Mouse (Mus musculus) liver, embryonic 14.5 days (tissue): ENCODE data around the gene Olfr320. TPM values are rescaled to one million over a fixed set of nuclear protein-coding genes. Genes with fewer than 3 reads are reported as not detected.
"Not testable (repeated sequence)": the region's sequence is repeated elsewhere in the genome, so short reads cannot be mapped to it uniquely, and the experiment has no call there.

ENCODE experiments used
- ATAC-seq: fragments of 200-750 bp; cut with Nextera tagmentation; 2 replicates; pipeline ENCODE4 v1.8.0; 2017; ENCODE audit warnings: moderate number of reproducible peaks, mild to moderate bottlenecking, moderate library complexity; ENCODE audit not compliant: insufficient read depth
- DNase-seq, 3 experiments: peaks; one replicate each; pipeline ENCODE4 v3.0.0-alpha.2; 2012 to 2013; ENCODE audit warnings: low read depth in 3 of 3, low spot score in 3 of 3
- H3K27ac ChIP-seq: fragments of 300-500 bp; sonication (generic); 2 replicates; pipeline ENCODE4 v1.5.1; 2014; ENCODE audit warnings: moderate library complexity, mild to moderate bottlenecking, control low read depth, inconsistent platforms
- H3K27me3 ChIP-seq: fragments of 300-500 bp; sonication (generic); 2 replicates; pipeline ENCODE4 v1.6.1; 2014; ENCODE audit warnings: mild to moderate bottlenecking, low read length, moderate library complexity; ENCODE audit not compliant: control insufficient read depth, insufficient read depth
- H3K36me3 ChIP-seq: fragments of 300-500 bp; sonication (generic); replicated peaks from 2 replicates; pipeline ENCODE4 v1.6.1; 2014; ENCODE audit warnings: low read depth; ENCODE audit not compliant: control insufficient read depth, insufficient read depth
- H3K4me1 ChIP-seq, 2 experiments: fragments of 200-500 bp in 1 of 2; fragments of 300-500 bp in 1 of 2; sonication (generic) in 1 of 2; replicated peaks; 2 replicates each; pipeline ENCODE4 v1.6.1; 2012 to 2014; ENCODE audit warnings: antibody characterized with exemption in 1 of 2, inconsistent platforms in 1 of 2, low read length in 1 of 2; ENCODE audit not compliant: control insufficient read depth in 2 of 2, insufficient read depth in 2 of 2
- H3K4me2 ChIP-seq: fragments of 300-500 bp; sonication (generic); 2 replicates; pipeline ENCODE4 v1.6.1; 2014; ENCODE audit warnings: low read depth, mild to moderate bottlenecking, control low read depth, moderate library complexity
- H3K4me3 ChIP-seq, 2 experiments: fragments of 200-500 bp in 1 of 2; fragments of 300-500 bp in 1 of 2; sonication (generic) in 1 of 2; 2 replicates each; pipeline ENCODE4 v1.5.1; 2012 to 2014; ENCODE audit warnings: low read depth in 2 of 2, low read length in 2 of 2, mild to moderate bottlenecking in 2 of 2, control low read depth in 1 of 2, inconsistent platforms in 1 of 2, moderate library complexity in 1 of 2; ENCODE audit not compliant: insufficient read depth in 1 of 2
- H3K9ac ChIP-seq: fragments of 300-500 bp; sonication (generic); replicated peaks from 2 replicates; pipeline ENCODE4 v1.6.1; 2014; ENCODE audit warnings: mild to moderate bottlenecking, control low read depth, moderate library complexity
- H3K9me3 ChIP-seq: fragments of 300-500 bp; sonication (generic); 2 replicates; pipeline ENCODE4 v1.6.1; 2016; ENCODE audit warnings: low read length, mixed read lengths; ENCODE audit not compliant: control insufficient read depth
- CTCF ChIP-seq: IDR thresholded peaks from 2 replicates; pipeline ENCODE4 v1.5.1; 2016; ENCODE audit warnings: antibody characterized with exemption, low read depth, control low read depth
- EP300 ChIP-seq: IDR thresholded peaks from 2 replicates; pipeline ENCODE4 v1.6.1; 2016; ENCODE audit warnings: antibody characterized with exemption, low read depth
- WGBS: fragments of 180-500 bp; shearing (Covaris S2); extraction: QIAGEN DNeasy Blood & Tissue Kit; methylation state at CpG from one replicate; pipeline ENCODE4 v1.1.7; 2014; ENCODE audit not compliant: insufficient replicate concordance; 5-methylcytosine and 5-hydroxymethylcytosine counted together
- polyA plus RNA-seq, 2 experiments: library from polyadenylated mRNA; depleted of rRNA in 1 of 2; stranded (reverse) in 1 of 2; unstranded in 1 of 2; fragments of >200 nt; fragmentation: Nextera tagmentation in 1 of 2; extraction: Ambion mirVana in 1 of 2; gene quantifications; 2 replicates each; pipeline versions ENCODE4 v1.2.1 to v1.2.3; 2012 to 2014

The Olfr320 gene
- polyA plus RNA-seq, 2 experiments, result not detected

DNA sequence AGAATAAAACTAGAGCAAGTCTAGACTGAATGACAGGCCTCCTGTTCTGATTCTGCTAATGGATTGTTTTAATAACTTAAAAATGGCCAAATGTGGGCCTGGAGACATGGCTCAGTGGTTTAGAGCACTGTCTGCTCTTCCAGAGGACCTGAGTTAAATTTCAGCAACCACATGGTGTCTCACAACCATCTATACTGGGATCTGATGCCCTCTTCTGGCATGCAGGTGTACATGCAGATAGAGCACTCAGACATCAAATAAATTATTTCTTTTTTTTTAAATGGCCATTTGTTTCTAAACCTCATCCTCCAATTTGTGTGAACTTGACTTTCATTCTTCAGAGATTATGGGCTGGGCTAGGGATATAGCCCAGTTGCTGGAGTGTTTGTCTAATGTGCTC lies 11.6 kb upstream of the Olfr320 start:
- no peak for ATAC-seq
- Histone ChIP-seq H3K27me3 (no peaks in the 10 kb centered on the region), H3K4me2 (no peak overlapping the region), H3K4me1 (no peaks in the 10 kb centered on the region), H3K9me3 (no peaks in the 10 kb centered on the region), H3K4me3 (no peak overlapping the region), H3K36me3 (no peaks in the 10 kb centered on the region), H3K9ac (no peak overlapping the region), H3K27ac (no peak overlapping the region)
- no peak for DNase-seq
- TF ChIP-seq EP300 (no peak), CTCF (peak; percentile 10; the same call in 1 of the 2 replicates)

DNA sequence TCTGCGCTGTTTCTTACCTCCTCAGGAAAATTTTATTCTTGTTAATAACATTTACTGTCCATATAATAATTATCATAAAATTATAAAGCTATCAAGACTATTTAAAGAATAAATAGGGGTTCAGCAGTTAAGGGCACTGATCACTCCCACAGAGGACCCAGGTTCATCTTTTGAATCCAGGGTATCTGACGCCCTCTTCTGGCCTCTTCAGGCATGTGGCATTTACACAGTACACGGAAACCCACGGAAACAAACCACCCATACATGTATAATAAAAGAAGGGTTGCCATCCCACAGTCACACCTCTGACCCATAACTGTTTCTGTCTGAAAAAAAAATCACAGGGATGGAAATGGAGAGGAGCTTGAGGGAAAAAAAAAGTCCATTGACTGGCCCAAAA lies 9.1 kb upstream of the Olfr320 start:
- Histone ChIP-seq H3K4me1 (no peaks in the 10 kb centered on the region), H3K27ac (no peak overlapping the region), H3K9ac (no peak overlapping the region), H3K9me3 (no peaks in the 10 kb centered on the region), H3K4me3 (no peak overlapping the region), H3K27me3 (no peaks in the 10 kb centered on the region), H3K4me2 (no peak overlapping the region), H3K36me3 (no peaks in the 10 kb centered on the region)
- WGBS, result 40% methylated on average over 4 of the region's 4 CpGs
- TF ChIP-seq CTCF (peak; percentile 32; the same call in 1 of the 2 replicates), EP300 (no peak)
- DNase-seq (no peak), ATAC-seq (no peak)

DNA sequence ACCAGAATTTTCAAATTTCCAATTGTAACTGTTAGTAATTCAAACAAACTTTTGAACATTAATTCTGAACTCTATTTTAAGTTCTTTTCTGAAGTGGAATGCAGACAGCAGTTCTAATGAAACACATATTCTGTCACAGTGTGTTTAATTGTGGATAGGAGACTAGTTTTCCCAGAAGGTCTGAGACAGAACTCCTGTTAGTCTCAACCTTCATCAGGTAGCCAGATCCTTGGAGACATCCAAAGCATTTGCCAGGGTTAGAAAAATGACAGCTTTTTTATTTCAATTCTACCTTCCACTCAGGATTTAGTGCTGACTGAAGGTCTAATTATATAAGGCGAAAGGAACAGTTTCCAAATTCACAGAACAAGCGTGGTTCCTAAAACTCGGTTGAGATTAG lies 18.0 kb downstream of the Olfr320 start, which contains the start of gene Olfr319:
TSS of gene Olfr319 (plus strand) at position 301 of the 400 bp plus-strand sequence.
- H3K27ac ChIP-seq, result no peak within 1 kb of the TSS
- no peaks in the 10 kb centered on the region for H3K4me1 ChIP-seq
- DNase-seq (no peak), ATAC-seq (no peak)
- H3K36me3 ChIP-seq, result no peaks in the 10 kb centered on the region
- no peaks in the 10 kb centered on the region for H3K9me3 ChIP-seq
- WGBS, result 54% methylated on average over 3 of the region's 3 CpGs
- no peak for TF ChIP-seq EP300
- TF ChIP-seq CTCF, result no peak
- no peak within 1 kb of the TSS for H3K4me2 ChIP-seq
- no peak within 1 kb of the TSS for H3K4me3 ChIP-seq
- no peak within 1 kb of the TSS for H3K9ac ChIP-seq
- no peaks in the 10 kb centered on the region for H3K27me3 ChIP-seq

DNA sequence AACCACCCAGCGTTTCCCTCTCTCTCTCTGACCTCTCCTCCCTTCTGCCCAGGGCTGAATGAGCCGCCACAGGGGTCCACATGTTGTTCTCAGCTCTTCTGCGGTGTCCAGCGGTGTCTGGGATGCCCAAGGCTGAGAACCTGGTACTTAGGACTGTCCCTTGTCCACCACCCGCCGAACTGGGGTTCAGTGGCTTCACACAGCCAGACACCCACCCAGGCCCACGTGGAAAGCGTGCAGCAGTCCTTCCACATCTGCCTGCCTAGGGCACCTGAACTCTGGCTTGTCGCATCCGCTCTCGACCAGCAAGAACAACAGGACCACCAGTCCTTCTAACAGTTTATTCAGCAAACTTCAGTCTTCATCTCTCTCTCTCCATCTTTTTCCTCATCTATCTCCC lies 28.2 kb downstream of the Olfr320 start:
- TF ChIP-seq EP300, result no peak
- TF ChIP-seq CTCF, result no peak
- Histone ChIP-seq H3K4me1 (no peaks in the 10 kb centered on the region), H3K27me3 (no peaks in the 10 kb centered on the region), H3K9me3 (no peaks in the 10 kb centered on the region), H3K9ac (no peak overlapping the region), H3K27ac (no peak overlapping the region), H3K4me3 (no peak overlapping the region), H3K36me3 (no peaks in the 10 kb centered on the region), H3K4me2 (no peak overlapping the region)
- DNase-seq, result no peak
- 70% methylated on average over 11 of the region's 11 CpGs for WGBS
- ATAC-seq, result no peak

DNA sequence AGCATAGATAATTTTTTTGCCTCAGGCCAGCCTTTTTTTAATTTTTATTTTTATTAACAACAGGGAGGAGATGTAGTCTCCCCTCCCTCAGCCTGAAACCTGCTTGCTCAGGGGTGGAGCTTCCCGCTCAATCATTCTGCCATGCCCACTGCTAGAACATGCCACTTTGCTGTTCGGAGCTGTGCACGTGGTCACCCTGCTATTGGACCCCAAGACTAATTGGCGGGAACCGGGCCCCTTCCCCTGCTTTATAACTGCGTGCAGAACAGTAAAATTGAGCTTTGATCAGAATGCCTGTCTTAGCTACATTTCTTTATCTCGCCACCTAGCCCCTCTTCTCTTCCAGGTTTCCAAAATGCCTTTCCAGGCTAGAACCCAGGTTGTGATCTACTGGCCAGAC lies 36.8 kb downstream of the Olfr320 start:
- H3K27me3 ChIP-seq, H3K4me1 ChIP-seq, H3K9ac ChIP-seq, ATAC-seq, H3K4me2 ChIP-seq, H3K27ac ChIP-seq, DNase-seq, H3K4me3 ChIP-seq, H3K9me3 ChIP-seq, H3K36me3 ChIP-seq: not testable (repeated sequence)
- 65% methylated on average over 7 of the region's 7 CpGs for WGBS
